Mouse (Mus musculus) CH12.LX (cell line): Measurements from ENCODE around the gene Eps15l1. TPM values are rescaled to one million over a fixed set of nuclear protein-coding genes. Genes with fewer than 3 reads are reported as not detected.

Experiments
- DNase-seq: peaks from one replicate; pipeline ENCODE4 v3.0.0-alpha.2; 2013; ENCODE audit errors: extremely low read depth
- H3K27ac ChIP-seq: 2 replicates; pipeline ENCODE4 v1.5.1; 2012; ENCODE audit warnings: low read depth, mild to moderate bottlenecking, control low read depth, moderate library complexity; ENCODE audit not compliant: insufficient read depth
- H3K27me3 ChIP-seq: replicated peaks from 2 replicates; pipeline ENCODE3; 2012; ENCODE audit warnings: inconsistent platforms
- H3K36me3 ChIP-seq, 2 experiments: replicated peaks in 1 of 2; 2 replicates each; pipeline versions ENCODE3 to v1.6.1; 2012; ENCODE audit warnings: inconsistent platforms in 1 of 2, low read length in 1 of 2, mild to moderate bottlenecking in 1 of 2, mixed read lengths in 1 of 2, moderate library complexity in 1 of 2; ENCODE audit not compliant: control insufficient read depth in 1 of 2, insufficient read depth in 1 of 2
- H3K4me1 ChIP-seq, 2 experiments: 2 replicates each; pipeline ENCODE4 v1.6.1; 2012; ENCODE audit warnings: inconsistent platforms in 1 of 2, moderate library complexity in 1 of 2; ENCODE audit not compliant: insufficient read depth in 2 of 2, control insufficient read depth in 1 of 2
- H3K4me2 ChIP-seq: 2 replicates; pipeline ENCODE4 v1.6.1; 2012; ENCODE audit warnings: low read depth, mild to moderate bottlenecking, control low read depth; ENCODE audit not compliant: poor library complexity, insufficient read depth, severe bottlenecking
- H3K4me3 ChIP-seq, 3 experiments: fragments of 150-350 bp in 1 of 3; sonication (generic) in 1 of 3; replicated peaks in 1 of 3; 2 replicates each; pipeline versions ENCODE3 to v1.5.1; 2011 to 2012; ENCODE audit warnings: low read depth in 2 of 3, low read length in 2 of 3, mild to moderate bottlenecking in 2 of 3, moderate library complexity in 2 of 3, control low read depth in 1 of 3, improper control_type of control experiment in 1 of 3, inconsistent platforms in 1 of 3, mixed read lengths in 1 of 3; ENCODE audit not compliant: poor library complexity in 1 of 3
- H3K79me2 ChIP-seq: replicated peaks from 2 replicates; pipeline ENCODE4 v1.6.1; 2012; ENCODE audit warnings: mild to moderate bottlenecking, moderate library complexity; ENCODE audit not compliant: control insufficient read depth, poor library complexity, insufficient read depth, severe bottlenecking; ENCODE audit errors: extremely low read depth
- H3K9ac ChIP-seq: 2 replicates; pipeline ENCODE4 v1.6.1; 2012; ENCODE audit warnings: low read depth, mild to moderate bottlenecking, control low read depth, moderate library complexity; ENCODE audit not compliant: insufficient read depth
- H3K9me3 ChIP-seq: replicated peaks from 2 replicates; pipeline ENCODE3; 2012; ENCODE audit warnings: low read length, inconsistent platforms, mixed read lengths
- CHD2 ChIP-seq: IDR thresholded peaks from 2 replicates; pipeline ENCODE4 v1.6.1; 2011; ENCODE audit warnings: low read length, improper control_type of control experiment
- ELF1 ChIP-seq: IDR thresholded peaks from 2 replicates; pipeline ENCODE4 v1.6.1; 2014; ENCODE audit warnings: low read depth, mild to moderate bottlenecking, inconsistent platforms, low read length, improper control_type of control experiment
- ETS1 ChIP-seq: conservative IDR thresholded peaks from 2 replicates; pipeline ENCODE4 v1.6.1; 2012; ENCODE audit warnings: low read depth, mild to moderate bottlenecking, inconsistent platforms, low read length, improper control_type of control experiment, moderate library complexity
- GABPA ChIP-seq: IDR thresholded peaks from 2 replicates; pipeline ENCODE4 v1.6.1; 2012; ENCODE audit warnings: low read depth, low read length, improper control_type of control experiment, inconsistent platforms; ENCODE audit not compliant: insufficient replicate concordance
- HCFC1 ChIP-seq: IDR thresholded peaks from 2 replicates; pipeline ENCODE4 v1.6.1; 2012; ENCODE audit warnings: low read depth, mild to moderate bottlenecking, inconsistent platforms, low read length, improper control_type of control experiment
- JUN ChIP-seq: IDR thresholded peaks from 2 replicates; pipeline ENCODE4 v1.6.1; 2011; ENCODE audit warnings: low read depth, mild to moderate bottlenecking, low read length, improper control_type of control experiment, moderate library complexity; ENCODE audit not compliant: insufficient read depth
- MAFK ChIP-seq: IDR thresholded peaks from 2 replicates; pipeline ENCODE4 v1.6.1; 2011; ENCODE audit warnings: low read length, improper control_type of control experiment; ENCODE audit not compliant: insufficient replicate concordance
- MAX ChIP-seq: IDR thresholded peaks from 2 replicates; pipeline ENCODE4 v1.6.1; 2011; ENCODE audit warnings: low read length, improper control_type of control experiment
- MAZ ChIP-seq: IDR thresholded peaks from 2 replicates; pipeline ENCODE4 v1.6.1; 2012; ENCODE audit warnings: low read depth, mild to moderate bottlenecking, inconsistent platforms, low read length, improper control_type of control experiment, moderate library complexity
- PAX5 ChIP-seq: IDR thresholded peaks from 2 replicates; pipeline ENCODE4 v1.6.1; 2012; ENCODE audit warnings: low read length, inconsistent platforms, mixed read lengths
- POLR2A ChIP-seq: IDR thresholded peaks from 2 replicates; pipeline ENCODE4 v1.6.1; 2011; ENCODE audit warnings: low read depth, mild to moderate bottlenecking, improper control_type of control experiment, low read length
- POLR2AphosphoS2 ChIP-seq: IDR thresholded peaks from 2 replicates; pipeline ENCODE4 v1.6.1; 2011; ENCODE audit warnings: low read depth, low read length, improper control_type of control experiment
- RAD21 ChIP-seq: IDR thresholded peaks from 2 replicates; pipeline ENCODE4 v1.6.1; 2011; ENCODE audit warnings: low read depth, mild to moderate bottlenecking, low read length, improper control_type of control experiment, moderate library complexity
- RCOR1 ChIP-seq: conservative IDR thresholded peaks from 2 replicates; pipeline ENCODE4 v1.6.1; 2012; ENCODE audit warnings: low read depth, mild to moderate bottlenecking, inconsistent platforms, low read length, improper control_type of control experiment
- SIN3A ChIP-seq: IDR thresholded peaks from 2 replicates; pipeline ENCODE4 v1.6.1; 2012; ENCODE audit warnings: low read length, improper control_type of control experiment, inconsistent platforms
- SMC3 ChIP-seq: IDR thresholded peaks from 2 replicates; pipeline ENCODE4 v1.6.1; 2011; ENCODE audit warnings: low read depth, low read length, improper control_type of control experiment
- TBP ChIP-seq: conservative IDR thresholded peaks from 2 replicates; pipeline ENCODE4 v1.6.1; 2011; ENCODE audit warnings: low read depth, low read length, improper control_type of control experiment
- TCF12 ChIP-seq: IDR thresholded peaks from 2 replicates; pipeline ENCODE4 v1.6.1; 2014; ENCODE audit warnings: low read depth, mild to moderate bottlenecking, inconsistent platforms, low read length, improper control_type of control experiment
- USF1 ChIP-seq: IDR thresholded peaks from 2 replicates; pipeline ENCODE4 v1.6.1; 2014; ENCODE audit warnings: low read depth, mild to moderate bottlenecking, inconsistent platforms, low read length, improper control_type of control experiment
- ZMIZ1 ChIP-seq: IDR thresholded peaks from 2 replicates; pipeline ENCODE4 v1.6.1; 2012; ENCODE audit warnings: low read depth, mild to moderate bottlenecking, inconsistent platforms, low read length, improper control_type of control experiment
- ZNF384 ChIP-seq: IDR thresholded peaks from 2 replicates; pipeline ENCODE4 v1.6.1; 2012; ENCODE audit warnings: low read depth, low read length, improper control_type of control experiment, inconsistent platforms
- dilution Hi-C: fragments of 300-500 bp; cut with MboI; formaldehyde crosslinking; loops from 2 replicates; pipeline ENCODE4 v1.14.3; 2020; ENCODE audit warnings: low sequenced_read_pairs; ENCODE audit not compliant: extremely low pct_unique_long_range_greater_than_20kb, extremely low pct_ligation_motif_present
- in situ Hi-C: fragments of 300-500 bp; cut with MboI; formaldehyde crosslinking; loops from 3 replicates; pipeline ENCODE4 v1.14.3; 2019; ENCODE audit warnings: low sequenced_read_pairs, low pct_ligation_motif_present, low pct_unique_long_range_greater_than_20kb, mixed read lengths
- polyA plus RNA-seq: library from polyadenylated mRNA; unstranded; fragments of >175 nt; gene quantifications from 2 replicates; pipeline ENCODE4 v1.2.1, GENCODE M21; 2012; ENCODE audit warnings: low read depth; ENCODE audit not compliant: insufficient read length
- total RNA-seq, 2 experiments: library from RNA; depleted of rRNA; stranded (reverse); fragments of 300-350 nt in 1 of 2; fragments of >200 nt in 1 of 2; gene quantifications; 2 replicates each; pipeline ENCODE4 v1.2.3; 2012 to 2014

Eps15l1 gene
- total and polyA plus RNA-seq, 3 experiments = 21.7 to 49.4 (median 25.6) TPM

GRCm38 (mm10) chr8:72415252-72415651, 6.0 kb downstream of the Eps15l1 start:
- TF ChIP-seq ELF1 = no peak
- no peak for TF ChIP-seq MAZ
- TF ChIP-seq POLR2A = no peak
- TF ChIP-seq POLR2AphosphoS2 = no peak
- no peak for TF ChIP-seq CHD2
- no peak for TF ChIP-seq MAX
- H3K4me1 ChIP-seq = peaks cover 31 to 89% of the 10 kb centered on the region in 2 experiments
- DNase-seq = no peak
- H3K4me3 ChIP-seq = no peak overlapping the region
- H3K9ac ChIP-seq = no peak overlapping the region
- in situ Hi-C loops = no loop called here
- H3K9me3 ChIP-seq = no peaks in the 10 kb centered on the region
- H3K27ac ChIP-seq = no peak overlapping the region
- H3K4me2 ChIP-seq = no peak overlapping the region
- dilution Hi-C loops = no loop called here
- H3K36me3 ChIP-seq = peaks cover 0 to 77% of the 10 kb centered on the region in 2 experiments
- no peaks in the 10 kb centered on the region for H3K27me3 ChIP-seq
- H3K79me2 ChIP-seq = peaks cover 69% of the 10 kb centered on the region

- H3K4me2 ChIP-seq = no peak overlapping the region
- no peak for DNase-seq
- no peaks in the 10 kb centered on the region for H3K27me3 ChIP-seq
- H3K27ac ChIP-seq = no peak overlapping the region
- in situ Hi-C loops (no loop called here), dilution Hi-C loops (no loop called here)
- no peak overlapping the region for H3K9ac ChIP-seq
- H3K9me3 ChIP-seq = no peaks in the 10 kb centered on the region
- peaks cover 31 to 89% of the 10 kb centered on the region in 2 experiments for H3K4me1 ChIP-seq
- no peak overlapping the region for H3K4me3 ChIP-seq
- peaks cover 63% of the 10 kb centered on the region for H3K79me2 ChIP-seq
- no peak for TF ChIP-seq USF1
- no peak for TF ChIP-seq PAX5
- no peak for TF ChIP-seq RAD21
- no peak for TF ChIP-seq HCFC1
- no peak for TF ChIP-seq TBP
- TF ChIP-seq ZMIZ1 = no peak
- no peak for TF ChIP-seq SIN3A
- no peak for TF ChIP-seq ELF1
- TF ChIP-seq JUN = no peak
- TF ChIP-seq ETS1 = no peak
- no peak for TF ChIP-seq GABPA
- TF ChIP-seq RCOR1 = no peak
- no peak for TF ChIP-seq SMC3
- no peak for TF ChIP-seq POLR2AphosphoS2
- TF ChIP-seq ZNF384 = no peak
- TF ChIP-seq MAZ = no peak
- TF ChIP-seq TCF12 = no peak
- TF ChIP-seq MAFK = no peak
- TF ChIP-seq, all 38 proteins: peak for 0
- H3K36me3 ChIP-seq = peaks cover 0 to 68% of the 10 kb centered on the region in 2 experiments
These were observed 7.4 kb downstream of the Eps15l1 start for GRCm38 (mm10) chr8:72413839-72414238.
